Mouse (Mus musculus) Patski (cell line): ENCODE measurements around the gene Rapgef1. TPM values are rescaled to one million over a fixed set of nuclear protein-coding genes. Genes with fewer than 3 reads are reported as not detected.

Source experiments
- ATAC-seq: fragments of 100-300 bp; one replicate; pipeline ENCODE4 v1.8.0; 2021
- CTCF ChIA-PET: fragments of 350-600 bp; sonication (Branson Sonifier 250); formaldehyde crosslinking; loops from one replicate; lab custom pipeline; 2022; ENCODE audit warnings: inconsistent platforms; lab: Charles Lee
- POLR2A ChIA-PET: fragments of 350-600 bp; sonication (Branson Sonifier 250); formaldehyde crosslinking; loops from one replicate; lab custom pipeline; 2022; ENCODE audit warnings: antibody characterized with exemption, inconsistent platforms; lab: Charles Lee
- DNase-seq: peaks from one replicate; pipeline ENCODE4 v3.0.0-alpha.2; 2011; ENCODE audit warnings: low read depth, low spot score
- H3K27me3 ChIP-seq: fragments of 371-371 bp; one replicate; pipeline ENCODE4 v1.5.1; 2021
- CTCF ChIP-seq: fragments of 100-300 bp; IDR thresholded peaks from one replicate; pipeline ENCODE4 v1.5.1; 2021
- in situ Hi-C: fragments of 300-500 bp; cut with MboI; formaldehyde crosslinking; loops from 3 replicates; pipeline ENCODE4 v1.11.1; 2018; ENCODE audit warnings: low pct_unique_long_range_greater_than_20kb, mixed read lengths
- polyA plus RNA-seq: library from polyadenylated mRNA; unstranded; gene quantifications from one replicate; pipeline ENCODE4 v1.2.3, GENCODE M21; 2021

Rapgef1 gene
- polyA plus RNA-seq, 1 experiment from 2014 or later, result 45.4 TPM

- CTCF ChIA-PET, result interaction anchor here (0.9 to 5.6 kb wide), 4 partner anchors 29 to 95 kb away, joined by 3 to 26 read pairs (median 3); no protein-coding TSS in a partner anchor
- TF ChIP-seq CTCF, result no peak
- ATAC-seq (no peak), DNase-seq (no peak)
- POLR2A ChIA-PET, result interaction anchor here (0.6 to 0.7 kb wide), 2 partner anchors 80 to 922 kb away, joined by 3 read pairs; no protein-coding TSS in a partner anchor
- H3K27me3 ChIP-seq, result no peaks in the 10 kb centered on the region
- in situ Hi-C loops, result no loop called here
Measured at GRCm38 (mm10) chr2:29622126-29623005, 2.8 kb downstream of the Rapgef1 start.

DNA sequence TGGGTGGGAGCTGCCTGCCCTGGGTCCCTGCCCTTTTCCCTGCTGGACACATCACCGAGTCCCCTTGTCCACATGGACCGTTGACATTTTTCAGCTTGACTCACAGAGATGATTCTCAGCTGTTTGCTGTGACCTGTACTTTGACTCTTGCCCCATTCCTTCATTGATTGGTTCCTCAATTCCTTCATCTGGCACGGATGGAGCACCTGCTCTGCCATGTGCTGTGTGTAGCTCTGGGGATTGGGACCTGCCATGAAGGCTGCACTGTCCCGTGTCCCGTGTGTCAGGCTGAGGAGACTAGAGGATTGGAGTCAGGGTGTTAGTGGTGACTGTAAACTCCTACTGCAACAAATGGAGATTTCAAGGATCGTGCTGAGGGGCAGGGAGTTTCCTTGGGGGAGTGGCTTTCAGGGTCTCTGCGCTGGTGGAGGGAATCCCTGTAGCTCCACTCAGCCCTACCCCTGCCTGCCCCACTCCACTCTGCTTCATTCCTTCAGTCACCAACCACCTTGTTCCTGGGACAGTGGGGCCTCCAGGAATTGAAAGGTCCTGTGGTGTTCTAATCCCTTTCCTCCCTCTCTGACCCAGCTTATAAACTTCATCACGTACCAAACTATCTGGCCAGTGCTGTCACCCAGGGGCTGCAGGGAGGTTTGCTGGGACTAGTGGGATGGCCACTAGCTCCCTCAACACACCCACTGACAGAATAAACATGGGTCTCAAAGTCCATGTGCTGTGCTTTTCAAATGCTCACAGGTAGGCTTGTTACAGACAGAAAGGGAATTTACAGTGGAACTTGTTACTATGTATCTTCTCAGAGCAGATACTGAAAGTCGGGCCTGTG, 3.9 kb downstream of the Rapgef1 start:
- in situ Hi-C loops, result no loop called here
- ChIA-PET CTCF (interaction anchor here (1.2 to 5.6 kb wide), 4 partner anchors 28 to 94 kb away, joined by 3 to 26 read pairs (median 6); no protein-coding TSS in a partner anchor), POLR2A (interaction anchor here (0.5 to 1.0 kb wide), 3 partner anchors 31 to 1793 kb away, joined by 3 to 8 read pairs (median 4); no protein-coding TSS in a partner anchor)
- DNase-seq (no peak), ATAC-seq (no peak)
- H3K27me3 ChIP-seq, result no peaks in the 10 kb centered on the region
- TF ChIP-seq CTCF, result no peak

DNA sequence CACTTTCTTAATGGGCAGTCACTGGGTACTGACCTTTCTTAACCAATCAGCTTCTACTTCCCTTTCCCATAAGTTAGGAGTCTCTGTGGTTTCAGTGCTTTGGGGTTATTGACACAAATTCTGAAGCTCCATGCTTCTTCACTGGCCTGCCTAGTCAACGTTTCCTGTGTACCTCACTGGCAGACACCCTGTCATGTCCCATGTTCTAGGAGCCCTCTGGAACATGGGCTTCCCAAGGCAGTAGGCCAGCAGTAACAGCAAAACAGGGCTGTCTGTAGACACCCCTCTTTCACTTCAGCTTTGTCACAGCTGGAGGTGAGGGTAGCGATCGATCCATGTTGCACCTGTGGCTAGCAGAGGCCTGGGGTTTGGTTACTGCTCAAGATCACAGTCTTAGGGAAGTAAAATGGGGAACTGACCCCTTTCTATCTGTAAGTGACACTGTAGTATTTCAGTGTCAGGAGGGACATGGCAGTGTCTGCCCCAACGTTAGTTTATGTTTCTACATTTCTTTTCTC, 4.6 kb downstream of the Rapgef1 start:
- no peak for TF ChIP-seq CTCF
- H3K27me3 ChIP-seq, result no peaks in the 10 kb centered on the region
- in situ Hi-C loops, result no loop called here
- ATAC-seq, result no peak
- no peak for DNase-seq
- ChIA-PET POLR2A (interaction anchor here (0.5 to 1.0 kb wide), 3 partner anchors 9 to 1794 kb away, joined by 4 to 8 read pairs (median 4); no protein-coding TSS in a partner anchor), CTCF (interaction anchor here (1.0 to 5.6 kb wide), 5 partner anchors 9 to 107 kb away, joined by 3 to 26 read pairs (median 6); no protein-coding TSS in a partner anchor)

GRCm38 (mm10) chr2:29624739-29625138, 5.2 kb downstream of the Rapgef1 start:
- in situ Hi-C loops, result no loop called here
- DNase-seq, result peak; percentile 79
- H3K27me3 ChIP-seq, result no peaks in the 10 kb centered on the region
- TF ChIP-seq CTCF, result no peak
- ATAC-seq, result peak; percentile 75
- POLR2A ChIA-PET, result interaction anchor here (1.0 kb wide), 1 partner anchor 8 kb away, joined by 4 read pairs; no protein-coding TSS in a partner anchor
- CTCF ChIA-PET, result interaction anchor here (1.0 to 5.6 kb wide), 6 partner anchors 9 to 107 kb away, joined by 3 to 26 read pairs (median 5); no protein-coding TSS in a partner anchor

DNA sequence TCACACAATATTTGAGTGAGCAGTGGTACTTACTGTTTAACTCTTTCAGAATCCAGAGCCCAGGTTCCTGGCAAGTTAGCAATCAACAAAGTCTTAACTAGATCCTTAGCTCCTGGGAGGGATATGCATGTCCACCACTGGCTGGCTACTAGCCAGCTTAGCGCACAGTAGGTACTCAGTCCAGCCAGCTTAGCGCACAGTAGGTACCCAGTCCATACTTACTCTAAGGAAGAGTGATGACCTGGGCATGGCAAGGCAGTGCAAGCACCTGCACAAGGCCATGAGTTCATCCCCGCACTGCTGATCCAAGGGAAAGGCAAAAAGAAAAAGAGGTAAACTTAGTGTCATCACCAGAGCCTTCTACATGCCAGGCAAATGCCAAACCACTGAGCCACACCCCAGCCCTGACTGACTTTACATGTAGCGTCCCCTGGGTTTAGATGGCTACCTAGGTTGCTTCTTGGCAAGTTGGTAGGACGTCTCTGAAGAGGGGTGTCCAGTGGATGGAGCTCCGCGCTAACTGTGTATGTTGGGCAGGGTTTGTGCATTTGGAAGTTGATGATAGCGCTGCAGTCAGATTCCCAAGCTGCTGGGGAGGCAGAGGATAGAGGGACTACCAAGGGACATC, 6.2 kb downstream of the Rapgef1 start:
- ATAC-seq, result no peak
- DNase-seq, result no peak
- no peak for TF ChIP-seq CTCF

DNA sequence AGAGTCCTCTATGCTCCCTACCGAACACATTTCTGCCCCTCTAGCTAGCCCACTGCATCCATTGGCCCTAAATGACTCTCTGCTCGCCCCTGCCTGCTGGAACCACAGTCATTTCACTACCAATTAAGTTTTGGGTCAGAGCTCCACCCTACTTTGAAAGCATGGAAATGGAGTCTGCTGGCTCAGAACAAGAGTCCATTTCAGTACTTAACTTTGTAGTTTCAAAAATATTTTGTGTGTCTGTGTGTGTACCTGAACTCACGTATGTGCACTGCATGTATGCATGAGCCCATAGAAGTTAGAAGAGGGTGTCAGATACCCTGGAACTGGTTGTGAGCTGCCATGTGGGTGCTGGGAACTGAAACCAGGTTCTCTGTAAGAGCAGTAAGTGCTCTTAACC, 7.8 kb downstream of the Rapgef1 start:
- no peaks in the 10 kb centered on the region for H3K27me3 ChIP-seq
- ATAC-seq (no peak), DNase-seq (no peak)
- ChIA-PET CTCF (no interaction called here), POLR2A (no interaction called here)
- no peak for TF ChIP-seq CTCF
- in situ Hi-C loops, result no loop called here

More for the DNA sequence above, 6.2 kb downstream of the Rapgef1 start:
- ChIA-PET POLR2A (interaction anchor here (0.5 kb wide), 1 partner anchor 40 kb away, joined by 3 read pairs; no protein-coding TSS in a partner anchor), CTCF (interaction anchor here (1.1 to 5.6 kb wide), 5 partner anchors 11 to 106 kb away, joined by 3 to 26 read pairs (median 4); no protein-coding TSS in a partner anchor)
- no peaks in the 10 kb centered on the region for H3K27me3 ChIP-seq
- in situ Hi-C loops, result no loop called here

GRCm38 (mm10) chr2:29628186-29628585, 8.7 kb downstream of the Rapgef1 start:
- no peaks in the 10 kb centered on the region for H3K27me3 ChIP-seq
- TF ChIP-seq CTCF, result no peak
- ATAC-seq, result no peak
- CTCF ChIA-PET, result interaction anchor here (1.1 to 1.7 kb wide), 2 partner anchors 33 to 64 kb away, joined by 4 to 5 read pairs; no protein-coding TSS in a partner anchor
- in situ Hi-C loops, result no loop called here
- POLR2A ChIA-PET, result no interaction called here
- DNase-seq, result no peak

DNA sequence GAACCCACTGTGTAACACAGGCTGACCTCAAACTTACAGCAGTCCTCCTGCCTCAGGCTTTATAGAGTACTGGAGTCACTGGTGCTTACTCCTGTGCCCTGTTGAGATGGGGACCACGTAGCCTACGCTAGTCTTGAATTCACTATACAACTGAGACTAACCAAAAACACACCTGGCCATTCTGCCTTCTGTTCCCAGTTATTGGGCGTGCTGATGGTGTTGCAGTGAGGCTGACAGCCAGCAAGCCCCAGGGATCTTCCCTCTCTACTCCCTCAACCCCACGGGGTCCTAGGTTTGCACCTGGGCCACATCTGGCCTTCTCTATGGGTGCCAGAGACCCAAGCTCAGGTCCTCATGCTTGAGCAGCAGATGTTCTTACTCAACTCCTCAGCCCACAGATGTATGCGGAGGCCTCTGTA, 9.3 kb downstream of the Rapgef1 start:
- ChIA-PET CTCF (interaction anchor here (1.1 to 1.7 kb wide), 3 partner anchors 24 to 63 kb away, joined by 3 to 5 read pairs (median 4); no protein-coding TSS in a partner anchor), POLR2A (no interaction called here)
- no peak for ATAC-seq
- TF ChIP-seq CTCF, result no peak
- in situ Hi-C loops, result no loop called here
- H3K27me3 ChIP-seq, result no peaks in the 10 kb centered on the region
- DNase-seq, result no peak

DNA sequence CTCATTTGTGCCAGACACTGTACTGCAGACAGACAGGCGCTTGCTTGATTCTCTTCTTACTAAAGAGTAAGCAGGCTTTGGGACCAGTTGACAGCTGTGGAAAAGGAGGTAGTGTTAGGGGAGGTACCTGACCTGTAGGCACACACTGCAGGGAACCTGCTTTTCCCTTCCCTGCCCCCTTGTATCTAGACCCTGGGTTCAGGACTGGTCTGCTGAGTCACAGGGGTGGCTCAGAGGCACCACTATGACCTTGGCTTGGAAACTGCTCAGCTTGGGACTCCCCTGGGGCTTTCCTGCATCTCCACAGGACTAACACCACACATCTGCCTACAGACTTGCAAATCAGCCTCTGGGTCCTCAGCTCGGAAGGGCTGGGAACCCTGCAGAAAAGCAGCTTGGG, 9.8 kb downstream of the Rapgef1 start:
- ATAC-seq (no peak), DNase-seq (no peak)
- in situ Hi-C loops, result no loop called here
- TF ChIP-seq CTCF, result no peak
- ChIA-PET POLR2A (no interaction called here), CTCF (interaction anchor here (0.8 to 2.3 kb wide), 4 partner anchors 15 to 62 kb away, joined by 3 to 8 read pairs (median 5); no protein-coding TSS in a partner anchor)
- no peaks in the 10 kb centered on the region for H3K27me3 ChIP-seq
